Mouse (Mus musculus) bone marrow, adult 2 months (tissue): ENCODE data around the gene Gpx4.

Experiments used
- CTCF ChIP-seq: fragments of 200-500 bp; IDR thresholded peaks from 2 replicates; pipeline ENCODE4 v1.5.1; 2011; ENCODE audit warnings: low read length, control low read depth; ENCODE audit not compliant: control insufficient read depth, insufficient read depth
- POLR2A ChIP-seq: fragments of 200-500 bp; IDR thresholded peaks from 2 replicates; pipeline ENCODE4 v1.6.1; 2011; ENCODE audit warnings: low read depth, mild to moderate bottlenecking, control low read depth, low read length, borderline replicate concordance; ENCODE audit not compliant: control insufficient read depth

DNA sequence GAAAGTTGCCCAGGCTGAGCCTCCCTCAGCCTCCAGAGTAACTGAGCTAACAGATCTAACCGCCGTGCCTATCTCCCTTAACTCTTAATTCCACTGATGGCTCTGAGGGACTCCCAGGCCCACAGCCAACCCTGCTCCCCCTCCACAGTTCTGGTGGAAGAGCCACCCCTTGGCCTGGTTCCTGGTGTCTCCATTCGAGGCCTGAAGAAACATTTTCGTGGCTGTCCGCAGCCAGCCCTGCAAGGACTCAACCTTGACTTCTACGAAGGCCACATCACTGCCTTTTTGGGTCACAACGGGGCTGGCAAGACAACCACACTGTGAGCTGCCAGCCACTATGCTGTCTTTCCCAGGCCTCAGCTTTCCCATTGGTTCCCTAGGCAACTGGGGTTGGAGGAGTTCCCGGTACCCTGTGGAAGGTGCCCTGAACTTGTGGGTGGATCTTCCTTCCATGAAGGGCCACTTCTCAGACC is 42.7 kb upstream of the Gpx4 start:
- TF ChIP-seq CTCF = no peak
- no peak for TF ChIP-seq POLR2A
